Mouse (Mus musculus) bone marrow, adult 2 months (tissue): ENCODE data around the gene Gpr27. TPM values are rescaled to one million over a fixed set of nuclear protein-coding genes. Genes with fewer than 3 reads are reported as not detected.

Experiments used
- H3K27ac ChIP-seq: fragments of 200-500 bp; 2 replicates; pipeline ENCODE4 v1.5.1; 2012; ENCODE audit warnings: low read depth, mild to moderate bottlenecking, control low read depth, inconsistent platforms, low read length; ENCODE audit not compliant: control insufficient read depth, poor library complexity, insufficient read depth
- H3K4me1 ChIP-seq: fragments of 200-500 bp; 2 replicates; pipeline ENCODE4 v1.6.1; 2011; ENCODE audit warnings: low read length; ENCODE audit not compliant: control insufficient read depth, insufficient read depth
- H3K4me3 ChIP-seq: fragments of 200-500 bp; replicated peaks from 2 replicates; pipeline ENCODE3; 2011; ENCODE audit warnings: mild to moderate bottlenecking, low read depth, low read length, control low read depth; ENCODE audit not compliant: control insufficient read depth
- CTCF ChIP-seq: fragments of 200-500 bp; IDR thresholded peaks from 2 replicates; pipeline ENCODE4 v1.5.1; 2011; ENCODE audit warnings: low read length, control low read depth; ENCODE audit not compliant: control insufficient read depth, insufficient read depth
- POLR2A ChIP-seq: fragments of 200-500 bp; IDR thresholded peaks from 2 replicates; pipeline ENCODE4 v1.6.1; 2011; ENCODE audit warnings: low read depth, mild to moderate bottlenecking, control low read depth, low read length, borderline replicate concordance; ENCODE audit not compliant: control insufficient read depth
- WGBS: fragments of 180-500 bp; shearing (Covaris S2); methylation state at CpG from one replicate; pipeline ENCODE4 v1.1.7; 2018; 5-methylcytosine and 5-hydroxymethylcytosine counted together
- polyA plus RNA-seq: library from polyadenylated mRNA; stranded (reverse); fragments of >200 nt; gene quantifications from 2 replicates; pipeline ENCODE4 v1.2.4, GENCODE M21; 2011; ENCODE audit warnings: low replicate concordance; ENCODE audit not compliant: missing spikeins, insufficient read depth, insufficient read length

The Gpr27 gene
- polyA plus RNA-seq, 1 experiment: 1.7 TPM

GRCm38 (mm10) chr6:99655488-99655887, 37.0 kb upstream of the Gpr27 start:
- TF ChIP-seq POLR2A (no peak), CTCF (no peak)
- peak overlapping the region; percentile 49 for H3K4me3 ChIP-seq
- WGBS: 8% methylated on average over 7 of the region's 7 CpGs
- H3K4me1 ChIP-seq: peaks cover 2% of the 10 kb centered on the region; the same call in 1 of the 2 replicates
- peak overlapping the region; percentile 41; the same call in 1 of the 2 replicates for H3K27ac ChIP-seq

- Histone ChIP-seq H3K4me1 (no peaks in the 10 kb centered on the region; the same call in 1 of the 2 replicates), H3K4me3 (no peak overlapping the region), H3K27ac (no peak overlapping the region; the same call in 1 of the 2 replicates)
- WGBS: 41% methylated on average over 2 of the region's 2 CpGs
- no peak for TF ChIP-seq POLR2A
- TF ChIP-seq CTCF: no peak
These were observed 36.4 kb upstream of the Gpr27 start for GRCm38 (mm10) chr6:99656088-99656487.

- Histone ChIP-seq H3K4me1 (no peaks in the 10 kb centered on the region; the same call in 1 of the 2 replicates), H3K4me3 (no peak overlapping the region), H3K27ac (no peak overlapping the region)
- TF ChIP-seq CTCF (no peak), POLR2A (no peak)
- WGBS: 40% methylated on average over 10 of the region's 10 CpGs
These were observed 33.9 kb upstream of the Gpr27 start for GRCm38 (mm10) chr6:99658586-99658985.

GRCm38 (mm10) chr6:99660443-99660842, 32.0 kb upstream of the Gpr27 start:
- no peak overlapping the region for H3K4me3 ChIP-seq
- H3K27ac ChIP-seq: no peak overlapping the region
- WGBS: 24% methylated on average over 3 of the region's 3 CpGs
- TF ChIP-seq POLR2A (no peak), CTCF (no peak)
- no peaks in the 10 kb centered on the region; the same call in 1 of the 2 replicates for H3K4me1 ChIP-seq

GRCm38 (mm10) chr6:99663232-99663631, 29.2 kb upstream of the Gpr27 start:
- no peak overlapping the region for H3K4me3 ChIP-seq
- 72% methylated on average over 8 of the region's 8 CpGs for whole genome bisulfite sequencing
- no peaks in the 10 kb centered on the region; the same call in 1 of the 2 replicates for H3K4me1 ChIP-seq
- no peak overlapping the region for H3K27ac ChIP-seq
- TF ChIP-seq CTCF: no peak
- no peak for TF ChIP-seq POLR2A

GRCm38 (mm10) chr6:99665457-99666317, 26.8 kb upstream of the Gpr27 start:
- peak overlapping the region; percentile 65; the same call in 1 of the 2 replicates for H3K27ac ChIP-seq
- peak overlapping the region; percentile 78 for H3K4me3 ChIP-seq
- TF ChIP-seq POLR2A (no peak), CTCF (no peak)
- 4% methylated on average over 16 of the region's 16 CpGs for WGBS
- no peaks in the 10 kb centered on the region; the same call in 1 of the 2 replicates for H3K4me1 ChIP-seq

GRCm38 (mm10) chr6:99666318-99667171, 25.9 kb upstream of the Gpr27 start, which contains the start of the genes Eif4e3 and Gm20696:
TSS of gene Eif4e3 (minus strand) at chr6:99666771.
TSS of gene Gm20696 (minus strand) at chr6:99666797.
- Histone ChIP-seq H3K4me3 (peak within 1 kb of the TSS; percentile 78), H3K4me1 (no peaks in the 10 kb centered on the region; the same call in 1 of the 2 replicates), H3K27ac (peak within 1 kb of the TSS; percentile 65)
- TF ChIP-seq CTCF (no peak), POLR2A (peak; percentile 52; the same call in 1 of the 2 replicates)
- WGBS: under 1% methylated on average over 62 of the region's 75 CpGs

GRCm38 (mm10) chr6:99667290-99667689, 25.2 kb upstream of the Gpr27 start:
- WGBS: 11% methylated on average over 8 of the region's 8 CpGs
- peak overlapping the region; percentile 34; the same call in 1 of the 2 replicates for H3K27ac ChIP-seq
- H3K4me3 ChIP-seq: peak overlapping the region; percentile 76
- no peak for TF ChIP-seq CTCF
- no peak for TF ChIP-seq POLR2A
- no peaks in the 10 kb centered on the region; the same call in 1 of the 2 replicates for H3K4me1 ChIP-seq
